Comparison of ENCODE assay signal across 9 mouse cellular contexts in the genomic region with DNA sequence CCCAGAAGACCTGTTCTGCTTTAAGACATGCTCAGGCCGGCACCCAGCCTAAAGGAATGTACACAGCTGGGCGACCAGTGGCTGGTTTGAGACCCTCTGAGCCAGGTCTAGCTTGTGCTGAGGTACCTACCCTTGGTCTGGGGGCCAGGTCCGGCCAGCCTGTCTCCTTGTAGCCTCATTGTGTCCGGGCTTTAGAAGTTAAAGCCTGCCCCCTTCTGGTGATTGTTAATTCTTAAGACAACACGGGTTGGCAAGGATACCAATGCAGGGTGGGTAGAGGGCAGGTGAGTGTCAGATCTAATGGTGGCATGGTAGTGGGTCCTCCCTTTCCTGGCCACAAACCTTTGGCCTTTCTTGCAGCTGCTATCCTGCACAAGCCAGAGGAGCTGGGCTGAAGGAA.
DNase-seq lines count a peak whose midpoint lies in the region; ATAC-seq and TF ChIP-seq lines count a peak whose summit lies in the region.
"Had no signal": no experiment of that assay in that cellular context is flagged by ENCODE, and none has a peak within 500 bp of the region (broad histone marks: within the 10 kb centered on the region; RNA-seq: fewer than 3 reads in every experiment).

No protein-coding gene starts in this region.

- ATAC-seq in forebrain, embryonic 13.5 days, result peak; percentile 71
- no peak for ATAC-seq in intestine, postnatal 0 days

- H3K4me2 ChIP-seq in forebrain, embryonic 13.5 days, result no peak overlapping the region
- H3K4me2 ChIP-seq in intestine, postnatal 0 days (replicated peaks; ENCODE audit: low read depth), result no peak overlapping the region
- H3K4me2 ChIP-seq: heart, embryonic 15.5 days had no signal

- no peak overlapping the region for H3K27ac ChIP-seq in forebrain, embryonic 13.5 days
- no peak overlapping the region for H3K27ac ChIP-seq in intestine, postnatal 0 days (ENCODE audit: low read depth, low read length)
- H3K27ac ChIP-seq: heart, embryonic 15.5 days had no signal

- TF ChIP-seq CTCF in brain, embryonic 14.5 days (IDR thresholded peaks at IDR 0.05; ENCODE audit: borderline replicate concordance, extremely low read depth, insufficient read depth, insufficient read length), result peak; percentile 70
- TF ChIP-seq CTCF in intestine, postnatal 0 days (IDR thresholded peaks at IDR 0.05; ENCODE audit: low read depth), result peak; percentile 71
- TF ChIP-seq CTCF in lung, adult 2 months (IDR thresholded peaks at IDR 0.05; ENCODE audit: insufficient read depth, low read length), result peak; percentile 9; the same call in 1 of the 2 replicates

- WGBS in forebrain, embryonic 13.5 days, result 14% methylated on average over 5 of the region's 5 CpGs
- 22% methylated on average over 5 of the region's 5 CpGs for WGBS in intestine, postnatal 0 days
- WGBS in lung, adult 2 months, result 23% methylated on average over 5 of the region's 5 CpGs

- H3K9me3 ChIP-seq in forebrain, embryonic 13.5 days (replicated peaks), result no peaks in the 10 kb centered on the region
- no peaks in the 10 kb centered on the region for H3K9me3 ChIP-seq in intestine, postnatal 0 days (ENCODE audit: control insufficient read depth)
- H3K9me3 ChIP-seq: heart, embryonic 15.5 days had no signal

- TF ChIP-seq POLR2A in brain, embryonic 14.5 days (IDR thresholded peaks at IDR 0.05; ENCODE audit: borderline replicate concordance, extremely low read depth, insufficient read depth, insufficient read length, poor library complexity, severe bottlenecking), result no peak
- no peak for TF ChIP-seq POLR2A in lung, adult 2 months (IDR thresholded peaks at IDR 0.05; ENCODE audit: borderline replicate concordance, extremely low read depth, low read depth, low read length)

- no peak overlapping the region for H3K9ac ChIP-seq in forebrain, embryonic 13.5 days
- H3K9ac ChIP-seq in intestine, postnatal 0 days (ENCODE audit: low read depth, low read length), result no peak overlapping the region
- H3K9ac ChIP-seq: heart, embryonic 15.5 days had no signal

- DNase-seq in layer of hippocampus, adult 11-12 months (ENCODE audit: low spot score), result peak; percentile 25
- no peak for DNase-seq in layer of hippocampus, adult 9-11 months
- peak; percentile 90 for DNase-seq in brain, embryonic 14.5 days (ENCODE audit: low read depth)
- no peak for DNase-seq in lung, adult 2 months
- DNase-seq in right cerebral cortex, adult 2 months (ENCODE audit: low spot score in 2 of 2), result peak; percentile 35 to 40
- DNase-seq in spleen, postnatal 36 days (ENCODE audit: low spot score in 2 of 2), result no peak

- no peak overlapping the region for H3K4me3 ChIP-seq in forebrain, embryonic 13.5 days
- H3K4me3 ChIP-seq in intestine, postnatal 0 days (ENCODE audit: low read depth, low read length), result no peak overlapping the region
- no peak overlapping the region for H3K4me3 ChIP-seq in lung, adult 2 months (replicated peaks; ENCODE audit: extremely low read depth, low read depth, low read length)
- H3K4me3 ChIP-seq: heart, embryonic 15.5 days had no signal

- H3K27me3 ChIP-seq in forebrain, embryonic 13.5 days, result no peaks in the 10 kb centered on the region
- H3K27me3 ChIP-seq in intestine, postnatal 0 days (replicated peaks; ENCODE audit: control insufficient read depth, insufficient read depth, low read length), result no peaks in the 10 kb centered on the region

- H3K4me1 ChIP-seq in forebrain, embryonic 13.5 days, result peaks cover 8% of the 10 kb centered on the region; the same call in 1 of the 2 replicates
- H3K4me1 ChIP-seq in intestine, postnatal 0 days (replicated peaks; ENCODE audit: control insufficient read depth, insufficient read depth, low read length), result no peaks in the 10 kb centered on the region
- H3K4me1 ChIP-seq in lung, adult 2 months (ENCODE audit: control insufficient read depth, insufficient read depth, low read length), result no peaks in the 10 kb centered on the region
- H3K4me1 ChIP-seq: heart, embryonic 15.5 days had no signal

- no peaks in the 10 kb centered on the region for H3K36me3 ChIP-seq in forebrain, embryonic 13.5 days (ENCODE audit: poor library complexity, severe bottlenecking)
- H3K36me3 ChIP-seq in intestine, postnatal 0 days (ENCODE audit: control insufficient read depth, insufficient read depth), result no peaks in the 10 kb centered on the region
- H3K36me3 ChIP-seq: heart, embryonic 15.5 days had no signal

Comparison
In these comparisons a context has a peak if more than half of its experiments do, and no peak if none do; other contexts are left out.
1. DNase-seq: peak in layer of hippocampus, adult 11-12 months (single experiment), brain, embryonic 14.5 days (single experiment) and right cerebral cortex, adult 2 months (2 of 2); none in layer of hippocampus, adult 9-11 months (single experiment), lung, adult 2 months (single experiment) and spleen, postnatal 36 days (0 of 2).
2. CTCF ChIP-seq: peak in every context shown above with its lines; median percentile 71 in intestine, postnatal 0 days; 70 in brain, embryonic 14.5 days; 9 in lung, adult 2 months.